Comparison of ENCODE assay signal across 16 mouse cellular contexts in genomic region chr2:169429411-169429810, GRCm38 (mm10).
"Had no signal": no experiment of that assay in that cellular context is flagged by ENCODE, and none has a peak within 500 bp of the region (broad histone marks: within the 10 kb centered on the region; RNA-seq: fewer than 3 reads in every experiment).

No protein-coding gene starts in this region.

- H3K4me1 ChIP-seq: neural tube, embryonic 12.5 days; stomach, embryonic 15.5 days had no signal

- H3K27ac ChIP-seq: neural tube, embryonic 12.5 days; stomach, embryonic 15.5 days; stomach, postnatal 0 days had no signal

- H3K9me3 ChIP-seq: neural tube, embryonic 12.5 days; neural tube, embryonic 15.5 days; stomach, embryonic 15.5 days had no signal

- H3K9ac ChIP-seq: neural tube, embryonic 12.5 days; neural tube, embryonic 15.5 days; stomach, embryonic 15.5 days had no signal

- H3K27me3 ChIP-seq: neural tube, embryonic 12.5 days; neural tube, embryonic 15.5 days; stomach, embryonic 15.5 days had no signal

- DNase-seq: retina, postnatal 1 day; right cerebral cortex, adult 18-20 months; right cerebral cortex, postnatal 14 days; right cerebral cortex, postnatal 25 days; right cerebral cortex, postnatal 4 days; spleen, adult 18-20 months; thymus, adult 18-20 months; thymus, adult 2 months; thymus, postnatal 14 days; thymus, postnatal 25 days; thymus, postnatal 36 days; thymus, postnatal 4 days had no signal

- H3K36me3 ChIP-seq: neural tube, embryonic 12.5 days; neural tube, embryonic 15.5 days; stomach, embryonic 15.5 days had no signal

- H3K4me2 ChIP-seq: neural tube, embryonic 12.5 days; neural tube, embryonic 15.5 days; stomach, embryonic 15.5 days had no signal

- H3K4me3 ChIP-seq: neural tube, embryonic 12.5 days; neural tube, embryonic 15.5 days; stomach, embryonic 15.5 days had no signal
